Mouse (Mus musculus) G1E (cell line): Measurements from ENCODE around the gene Fam81b.

Experiments
- CTCF ChIP-seq: IDR thresholded peaks from 2 replicates; pipeline ENCODE4 v1.5.1; 2012; ENCODE audit warnings: low read depth, low read length, inconsistent platforms, mixed read lengths
- GATA1 ChIP-seq: IDR thresholded peaks from 2 replicates; pipeline ENCODE4 v1.6.1; 2012; ENCODE audit warnings: borderline replicate concordance, low read length, inconsistent platforms, mixed read lengths
- POLR2AphosphoS5 ChIP-seq: IDR thresholded peaks from 2 replicates; pipeline ENCODE4 v1.6.1; 2012; ENCODE audit warnings: low read depth, low read length, inconsistent platforms; ENCODE audit not compliant: insufficient replicate concordance

- no peak for TF ChIP-seq CTCF
- TF ChIP-seq POLR2AphosphoS5 = no peak
- no peak for TF ChIP-seq GATA1
These were observed 130.6 kb downstream of the Fam81b start for GRCm38 (mm10) chr13:76174297-76174696.
